Mouse (Mus musculus) midbrain, embryonic 15.5 days (tissue): ENCODE results near the gene Gys2. TPM values are rescaled to one million over a fixed set of nuclear protein-coding genes. Genes with fewer than 3 reads are reported as not detected.

Source experiments
- ATAC-seq: fragments of 200-750 bp; cut with Nextera tagmentation; replicated peaks from 2 replicates; pipeline ENCODE4 v1.8.0; 2017; ENCODE audit warnings: moderate TSS enrichment
- H3K27ac ChIP-seq: fragments of 300-500 bp; sonication (generic); 2 replicates; pipeline ENCODE4 v1.5.1; 2015; ENCODE audit warnings: mild to moderate bottlenecking, inconsistent platforms
- H3K27me3 ChIP-seq: fragments of 300-500 bp; sonication (generic); replicated peaks from 2 replicates; pipeline ENCODE4 v1.6.1; 2015; ENCODE audit warnings: inconsistent platforms
- H3K36me3 ChIP-seq: fragments of 300-500 bp; sonication (generic); replicated peaks from 2 replicates; pipeline ENCODE4 v1.6.1; 2015; ENCODE audit warnings: inconsistent platforms
- H3K4me1 ChIP-seq: fragments of 300-500 bp; sonication (generic); 2 replicates; pipeline ENCODE4 v1.6.1; 2015; ENCODE audit warnings: inconsistent platforms
- H3K4me2 ChIP-seq: fragments of 300-500 bp; sonication (generic); 2 replicates; pipeline ENCODE4 v1.6.1; 2015; ENCODE audit warnings: inconsistent platforms, mild to moderate bottlenecking, moderate library complexity
- H3K4me3 ChIP-seq: fragments of 300-500 bp; sonication (generic); 2 replicates; pipeline ENCODE4 v1.5.1; 2015; ENCODE audit warnings: mild to moderate bottlenecking, inconsistent platforms
- H3K9ac ChIP-seq: fragments of 300-500 bp; sonication (generic); 2 replicates; pipeline ENCODE4 v1.6.1; 2015; ENCODE audit warnings: mild to moderate bottlenecking, inconsistent platforms
- H3K9me3 ChIP-seq: fragments of 300-500 bp; sonication (generic); 2 replicates; pipeline ENCODE4 v1.6.1; 2016; ENCODE audit warnings: inconsistent platforms
- WGBS: fragments of 180-500 bp; shearing (Covaris S2); methylation state at CpG from one replicate; pipeline ENCODE4 v1.1.7; 2015; ENCODE audit warnings: mixed read lengths; 5-methylcytosine and 5-hydroxymethylcytosine counted together
- polyA plus RNA-seq: library from polyadenylated mRNA; unstranded; fragments of >200 nt; fragmentation: Nextera tagmentation; extraction: Ambion mirVana; gene quantifications from 2 replicates; pipeline ENCODE4 v1.2.1, GENCODE M21; 2015

Gys2 gene
- polyA plus RNA-seq, 1 experiment from 2014 or later = 0.12 TPM

DNA sequence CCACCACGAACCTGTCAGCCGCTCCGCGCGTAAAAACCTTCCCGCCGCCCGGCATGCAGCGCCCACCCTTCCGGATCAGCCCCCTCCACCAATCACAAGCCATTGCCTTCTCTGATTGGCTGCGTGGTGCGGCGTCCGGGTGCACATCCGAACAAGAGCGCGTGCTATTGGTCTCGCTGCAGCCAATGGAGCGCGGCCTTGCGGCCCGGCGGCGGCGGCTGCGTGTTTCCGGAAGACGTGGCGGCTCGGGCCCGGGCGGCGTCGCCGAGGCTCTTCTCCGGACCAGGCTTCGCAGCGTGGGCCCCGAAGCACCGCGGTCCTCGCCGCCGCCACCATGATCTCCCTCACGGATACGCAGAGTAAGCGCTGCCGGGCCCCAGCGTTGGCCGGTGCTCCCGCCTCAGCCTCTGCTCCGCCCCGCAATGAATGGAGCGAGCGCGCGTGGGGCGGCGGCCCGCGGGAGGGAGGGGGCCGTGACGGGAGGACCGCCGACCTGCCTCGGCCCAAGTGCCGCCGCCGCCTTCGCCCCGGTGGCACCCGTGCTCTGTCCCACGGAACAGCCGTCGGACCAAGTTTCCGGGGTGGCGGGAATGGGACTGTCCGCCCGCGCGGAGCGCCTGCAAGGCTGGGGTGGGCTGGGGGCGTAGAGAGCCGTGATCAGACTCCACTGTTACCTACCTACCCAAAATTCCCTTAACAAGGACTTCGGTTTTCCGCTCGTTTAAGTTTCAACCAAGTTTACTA, 85.7 kb downstream of the Gys2 start, which contains the start of the genes Recql and Golt1b:
Gene Recql, minus strand, starts transcription at position 77 of the 744 bp plus-strand sequence.
Gene Golt1b, plus strand, starts transcription at position 211 of the 744 bp plus-strand sequence.
- H3K9ac ChIP-seq = peak within 1 kb of the TSS; percentile 84
- H3K9me3 ChIP-seq = no peaks in the 10 kb centered on the region
- peak within 1 kb of the TSS; percentile 64 for H3K27ac ChIP-seq
- H3K36me3 ChIP-seq = no peaks in the 10 kb centered on the region
- peak; percentile 100 for ATAC-seq
- H3K27me3 ChIP-seq = no peaks in the 10 kb centered on the region
- H3K4me1 ChIP-seq = peaks cover 24% of the 10 kb centered on the region
- under 1% methylated on average over 78 of the region's 87 CpGs for WGBS
- peak within 1 kb of the TSS; percentile 95 for H3K4me3 ChIP-seq
- H3K4me2 ChIP-seq = peak within 1 kb of the TSS; percentile 63

GRCm38 (mm10) chr6:142386285-142387010, 86.5 kb downstream of the Gys2 start:
- Histone ChIP-seq H3K27ac (peak overlapping the region; percentile 64), H3K27me3 (no peaks in the 10 kb centered on the region), H3K4me3 (peak overlapping the region; percentile 95), H3K4me2 (peak overlapping the region; percentile 63), H3K9ac (peak overlapping the region; percentile 84), H3K36me3 (no peaks in the 10 kb centered on the region), H3K4me1 (peaks cover 24% of the 10 kb centered on the region), H3K9me3 (no peaks in the 10 kb centered on the region)
- ATAC-seq = peak; percentile 89
- WGBS = 5% methylated on average over 31 of the region's 31 CpGs

- Histone ChIP-seq H3K9me3 (no peaks in the 10 kb centered on the region), H3K27ac (no peak overlapping the region), H3K4me3 (no peak overlapping the region), H3K36me3 (no peaks in the 10 kb centered on the region), H3K9ac (no peak overlapping the region), H3K4me2 (no peak overlapping the region), H3K27me3 (no peaks in the 10 kb centered on the region), H3K4me1 (peaks cover 24% of the 10 kb centered on the region)
- ATAC-seq = no peak
- 93% methylated on average over 9 of the region's 9 CpGs for WGBS
Measured at GRCm38 (mm10) chr6:142384521-142384920, 88.4 kb downstream of the Gys2 start.

DNA sequence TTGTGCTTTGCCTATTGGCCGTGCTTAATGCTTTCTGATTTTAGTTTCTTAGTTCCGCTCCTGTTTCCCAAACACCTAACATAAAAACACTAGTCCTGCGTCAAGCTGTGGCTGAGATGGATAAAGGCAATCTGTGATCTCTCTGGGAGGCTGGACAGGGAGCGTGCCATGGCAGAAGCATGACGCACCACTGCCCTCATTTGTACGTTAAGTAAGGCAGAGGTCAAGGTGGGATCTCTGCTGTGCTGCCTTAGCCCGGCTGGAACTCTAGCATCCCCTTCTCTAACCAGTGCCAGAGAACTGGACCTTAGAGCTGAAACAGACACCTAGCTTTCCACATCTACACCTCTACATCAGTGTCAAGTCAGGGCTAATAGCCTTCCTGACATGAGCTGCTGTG, 91.3 kb downstream of the Gys2 start:
- Histone ChIP-seq H3K4me1 (peaks cover 6% of the 10 kb centered on the region), H3K36me3 (peaks cover 1% of the 10 kb centered on the region; the same call in 1 of the 2 replicates), H3K9me3 (no peaks in the 10 kb centered on the region), H3K27me3 (no peaks in the 10 kb centered on the region), H3K4me3 (no peak overlapping the region), H3K27ac (no peak overlapping the region), H3K4me2 (no peak overlapping the region), H3K9ac (no peak overlapping the region)
- ATAC-seq = no peak
- 92% methylated on average over 7 of the region's 7 CpGs for WGBS

GRCm38 (mm10) chr6:142379961-142380360, 92.9 kb downstream of the Gys2 start:
- WGBS = 90% methylated on average over 6 of the region's 6 CpGs
- H3K36me3 ChIP-seq = peaks cover 15% of the 10 kb centered on the region; the same call in 1 of the 2 replicates
- no peak overlapping the region for H3K27ac ChIP-seq
- ATAC-seq = no peak
- H3K9ac ChIP-seq = no peak overlapping the region
- H3K9me3 ChIP-seq = no peaks in the 10 kb centered on the region
- no peaks in the 10 kb centered on the region for H3K27me3 ChIP-seq
- H3K4me3 ChIP-seq = no peak overlapping the region
- H3K4me2 ChIP-seq = no peak overlapping the region
- no peaks in the 10 kb centered on the region for H3K4me1 ChIP-seq

GRCm38 (mm10) chr6:142378576-142379330, 94.2 kb downstream of the Gys2 start:
- no peaks in the 10 kb centered on the region for H3K27me3 ChIP-seq
- WGBS = 90% methylated on average over 8 of the region's 8 CpGs
- no peaks in the 10 kb centered on the region for H3K9me3 ChIP-seq
- H3K4me3 ChIP-seq = no peak overlapping the region
- H3K4me2 ChIP-seq = no peak overlapping the region
- ATAC-seq = no peak
- H3K27ac ChIP-seq = no peak overlapping the region
- no peak overlapping the region for H3K9ac ChIP-seq
- no peaks in the 10 kb centered on the region for H3K4me1 ChIP-seq
- peaks cover 19% of the 10 kb centered on the region; the same call in 1 of the 2 replicates for H3K36me3 ChIP-seq

GRCm38 (mm10) chr6:142377081-142377480, 95.8 kb downstream of the Gys2 start:
- Histone ChIP-seq H3K9ac (no peak overlapping the region), H3K27me3 (no peaks in the 10 kb centered on the region), H3K9me3 (no peaks in the 10 kb centered on the region), H3K36me3 (peaks cover 19% of the 10 kb centered on the region), H3K4me2 (no peak overlapping the region), H3K4me3 (no peak overlapping the region), H3K27ac (no peak overlapping the region), H3K4me1 (no peaks in the 10 kb centered on the region)
- WGBS = 70% methylated on average over 1 of the region's 1 CpGs
- ATAC-seq = no peak

Other genes with a start within 250 kb of the Gys2 start
- 0.36 TPM in 1 of 2 replicates, not detected in the other for gene Iapp, start 174.7 kb downstream of the Gys2 start, polyA plus RNA-seq
- gene Slco1a5, start 150.1 kb downstream of the Gys2 start, polyA plus RNA-seq = 0.54 and 0.66 TPM in 2 replicates
- 21.6 and 23.7 TPM in 2 replicates for gene Pyroxd1, start 127.5 kb downstream of the Gys2 start, polyA plus RNA-seq
- gene Recql, start 86.0 kb downstream of the Gys2 start, polyA plus RNA-seq = 23.7 and 26.3 TPM in 2 replicates
- 77.2 and 83.9 TPM in 2 replicates for gene Golt1b, start 85.9 kb downstream of the Gys2 start, polyA plus RNA-seq
- gene Spx, start 59.7 kb downstream of the Gys2 start, polyA plus RNA-seq = 6.8 and 8.3 TPM in 2 replicates
- gene Ldhb, start 34.8 kb upstream of the Gys2 start, polyA plus RNA-seq = 450 and 468 TPM in 2 replicates
- 14.8 and 15.8 TPM in 2 replicates for gene Kcnj8, start 98.5 kb upstream of the Gys2 start, polyA plus RNA-seq
- 3.1 and 3.6 TPM in 2 replicates for gene Abcc9, start 229.2 kb upstream of the Gys2 start, polyA plus RNA-seq